Mouse (Mus musculus): Measurements from ENCODE around the gene Dusp12. TPM values are rescaled to one million over a fixed set of nuclear protein-coding genes. Genes with fewer than 3 reads are reported as not detected.

Dusp12 gene
- polyA plus RNA-seq, 1 experiment: 32.4 TPM

GRCm38 (mm10) chr1:170866992-170867690 is 18.2 kb downstream of the Dusp12 start:
- no peak for TF ChIP-seq CTCF (IDR thresholded peaks at IDR 0.05; ENCODE audit: borderline replicate concordance, insufficient read depth, low read depth, low read length)
- no peak for TF ChIP-seq POLR2A (IDR thresholded peaks at IDR 0.05; ENCODE audit: borderline replicate concordance, insufficient read depth, low read length)
- WGBS: under 1% methylated on average over 30 of the region's 30 CpGs
- no peaks in the 10 kb centered on the region for H3K27me3 ChIP-seq (ENCODE audit: control insufficient read depth, insufficient read depth, low read length)
- H3K4me1 ChIP-seq (ENCODE audit: control insufficient read depth, insufficient read depth, low read length): no peaks in the 10 kb centered on the region; the same call in 1 of the 2 replicates
- peak in 1 of 2 experiments; percentile 17 for DNase-seq
- H3K4me3 ChIP-seq (replicated peaks; ENCODE audit: insufficient read depth, low read depth, low read length): peak overlapping the region; percentile 95
- H3K27ac ChIP-seq (ENCODE audit: insufficient read depth, low read length): peak overlapping the region; percentile 26

GRCm38 (mm10) chr1:170865406-170865805 is 19.9 kb downstream of the Dusp12 start:
- DNase-seq: no peak
- no peaks in the 10 kb centered on the region for H3K27me3 ChIP-seq (ENCODE audit: control insufficient read depth, insufficient read depth, low read length)
- WGBS: 83% methylated on average over 5 of the region's 5 CpGs
- no peak overlapping the region for H3K4me3 ChIP-seq (replicated peaks; ENCODE audit: insufficient read depth, low read depth, low read length)
- no peak overlapping the region for H3K27ac ChIP-seq (ENCODE audit: insufficient read depth, low read length)
- no peak for TF ChIP-seq POLR2A (IDR thresholded peaks at IDR 0.05; ENCODE audit: borderline replicate concordance, insufficient read depth, low read length)
- no peak for TF ChIP-seq CTCF (IDR thresholded peaks at IDR 0.05; ENCODE audit: borderline replicate concordance, insufficient read depth, low read depth, low read length)
- H3K4me1 ChIP-seq (ENCODE audit: control insufficient read depth, insufficient read depth, low read length): no peaks in the 10 kb centered on the region; the same call in none of the 2 replicates

GRCm38 (mm10) chr1:170864754-170865153 is 20.6 kb downstream of the Dusp12 start:
- TF ChIP-seq POLR2A (IDR thresholded peaks at IDR 0.05; ENCODE audit: borderline replicate concordance, insufficient read depth, low read length): no peak
- no peak for TF ChIP-seq CTCF (IDR thresholded peaks at IDR 0.05; ENCODE audit: borderline replicate concordance, insufficient read depth, low read depth, low read length)
- Histone ChIP-seq H3K27me3 (ENCODE audit: control insufficient read depth, insufficient read depth, low read length) (no peaks in the 10 kb centered on the region), H3K4me3 (replicated peaks; ENCODE audit: insufficient read depth, low read depth, low read length) (no peak overlapping the region), H3K27ac (ENCODE audit: insufficient read depth, low read length) (no peak overlapping the region), H3K4me1 (ENCODE audit: control insufficient read depth, insufficient read depth, low read length) (no peaks in the 10 kb centered on the region; the same call in none of the 2 replicates)
- WGBS: 82% methylated on average over 3 of the region's 3 CpGs
- no peak for DNase-seq

- no peak overlapping the region for H3K4me3 ChIP-seq (replicated peaks; ENCODE audit: insufficient read depth, low read depth, low read length)
- H3K27ac ChIP-seq (ENCODE audit: insufficient read depth, low read length): no peak overlapping the region
- TF ChIP-seq POLR2A (IDR thresholded peaks at IDR 0.05; ENCODE audit: borderline replicate concordance, insufficient read depth, low read length) (no peak), CTCF (IDR thresholded peaks at IDR 0.05; ENCODE audit: borderline replicate concordance, insufficient read depth, low read depth, low read length) (no peak)
- DNase-seq: no peak
- H3K27me3 ChIP-seq (ENCODE audit: control insufficient read depth, insufficient read depth, low read length): no peaks in the 10 kb centered on the region
- no peaks in the 10 kb centered on the region; the same call in none of the 2 replicates for H3K4me1 ChIP-seq (ENCODE audit: control insufficient read depth, insufficient read depth, low read length)
Measured at GRCm38 (mm10) chr1:170864234-170864633, 21.1 kb downstream of the Dusp12 start.

GRCm38 (mm10) chr1:170863033-170863432 is 22.3 kb downstream of the Dusp12 start:
- TF ChIP-seq POLR2A (IDR thresholded peaks at IDR 0.05; ENCODE audit: borderline replicate concordance, insufficient read depth, low read length) (no peak), CTCF (IDR thresholded peaks at IDR 0.05; ENCODE audit: borderline replicate concordance, insufficient read depth, low read depth, low read length) (no peak)
- DNase-seq: no peak
- Histone ChIP-seq H3K4me3 (replicated peaks; ENCODE audit: insufficient read depth, low read depth, low read length) (no peak overlapping the region), H3K4me1 (ENCODE audit: control insufficient read depth, insufficient read depth, low read length) (no peaks in the 10 kb centered on the region; the same call in none of the 2 replicates), H3K27ac (ENCODE audit: insufficient read depth, low read length) (no peak overlapping the region), H3K27me3 (ENCODE audit: control insufficient read depth, insufficient read depth, low read length) (no peaks in the 10 kb centered on the region)
- WGBS: 60% methylated on average over 4 of the region's 4 CpGs

GRCm38 (mm10) chr1:170862435-170862717 is 23.0 kb downstream of the Dusp12 start:
- H3K4me1 ChIP-seq (ENCODE audit: control insufficient read depth, insufficient read depth, low read length): no peaks in the 10 kb centered on the region; the same call in none of the 2 replicates
- no peaks in the 10 kb centered on the region for H3K27me3 ChIP-seq (ENCODE audit: control insufficient read depth, insufficient read depth, low read length)
- DNase-seq: no peak
- TF ChIP-seq POLR2A (IDR thresholded peaks at IDR 0.05; ENCODE audit: borderline replicate concordance, insufficient read depth, low read length): no peak
- no peak overlapping the region for H3K27ac ChIP-seq (ENCODE audit: insufficient read depth, low read length)
- no peak overlapping the region for H3K4me3 ChIP-seq (replicated peaks; ENCODE audit: insufficient read depth, low read depth, low read length)
- 87% methylated on average over 3 of the region's 3 CpGs for WGBS

- DNase-seq: no peak
- WGBS: 86% methylated on average over 13 of the region's 13 CpGs
- TF ChIP-seq POLR2A (IDR thresholded peaks at IDR 0.05; ENCODE audit: borderline replicate concordance, insufficient read depth, low read length) (no peak), CTCF (IDR thresholded peaks at IDR 0.05; ENCODE audit: borderline replicate concordance, insufficient read depth, low read depth, low read length) (no peak)
- Histone ChIP-seq H3K27ac (ENCODE audit: insufficient read depth, low read length) (no peak overlapping the region), H3K4me1 (ENCODE audit: control insufficient read depth, insufficient read depth, low read length) (no peaks in the 10 kb centered on the region; the same call in none of the 2 replicates), H3K4me3 (replicated peaks; ENCODE audit: insufficient read depth, low read depth, low read length) (no peak overlapping the region), H3K27me3 (ENCODE audit: control insufficient read depth, insufficient read depth, low read length) (no peaks in the 10 kb centered on the region)
Measured at GRCm38 (mm10) chr1:170861671-170862434, 23.5 kb downstream of the Dusp12 start.

- WGBS: 76% methylated on average over 2 of the region's 2 CpGs
- TF ChIP-seq POLR2A (IDR thresholded peaks at IDR 0.05; ENCODE audit: borderline replicate concordance, insufficient read depth, low read length) (no peak), CTCF (IDR thresholded peaks at IDR 0.05; ENCODE audit: borderline replicate concordance, insufficient read depth, low read depth, low read length) (no peak)
Measured at GRCm38 (mm10) chr1:170858872-170859271, 26.5 kb downstream of the Dusp12 start.

More at GRCm38 (mm10) chr1:170858872-170859271, 26.5 kb downstream of the Dusp12 start:
- Histone ChIP-seq H3K4me1 (ENCODE audit: control insufficient read depth, insufficient read depth, low read length) (no peaks in the 10 kb centered on the region; the same call in 1 of the 2 replicates), H3K27ac (ENCODE audit: insufficient read depth, low read length) (no peak overlapping the region), H3K27me3 (ENCODE audit: control insufficient read depth, insufficient read depth, low read length) (no peaks in the 10 kb centered on the region), H3K4me3 (replicated peaks; ENCODE audit: insufficient read depth, low read depth, low read length) (no peak overlapping the region)
- DNase-seq: no peak

All from cerebellum, adult 2 months (tissue).